Mouse (Mus musculus): ENCODE data around the gene 3110009E18Rik.

GRCm38 (mm10) chr1:120161502-120161901 lies 40.5 kb downstream of the 3110009E18Rik start:
- TF ChIP-seq CTCF (IDR thresholded peaks at IDR 0.05; ENCODE audit: borderline replicate concordance, insufficient read depth, low read depth, low read length): no peak
- no peak for TF ChIP-seq POLR2A (IDR thresholded peaks at IDR 0.05; ENCODE audit: borderline replicate concordance, insufficient read depth, low read length)
